Mouse (Mus musculus): Measurements from ENCODE around the gene Lyl1. TPM values are rescaled to one million over a fixed set of nuclear protein-coding genes. Genes with fewer than 3 reads are reported as not detected.
A peak's percentile ranks its signal among the peaks of the same experiment; 100 is the strongest.

Lyl1 gene
- total and polyA plus RNA-seq, 2 experiments from 2014 or later = 4.4 to 8.7 TPM

DNA sequence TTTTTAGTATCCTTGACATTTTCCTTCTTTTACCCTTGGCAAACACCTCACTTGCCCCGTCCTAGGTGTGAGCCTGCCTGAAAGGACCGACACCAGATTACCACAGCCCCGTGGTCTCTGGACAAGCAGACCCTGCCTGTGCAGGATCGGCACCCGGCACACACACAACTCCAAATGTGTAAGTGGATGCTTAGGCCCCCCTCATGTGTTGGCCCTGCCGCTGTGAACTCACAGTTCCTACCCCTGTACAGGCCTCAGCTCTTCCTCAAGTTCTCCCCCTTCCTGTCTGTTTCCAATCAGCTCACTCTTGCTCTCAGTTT, 21.2 kb downstream of the Lyl1 start:
- TF ChIP-seq EP300 (IDR thresholded peaks at IDR 0.05; ENCODE audit: low read depth) (no peak), CTCF (IDR thresholded peaks at IDR 0.05; ENCODE audit: low read depth) (no peak)
- H3K27me3 ChIP-seq (ENCODE audit: control insufficient read depth, insufficient read depth, low read length) = no peaks in the 10 kb centered on the region
- 0 out of 2 replicates have a peak overlapping the region, but pooled peaks have one; percentile 30 for H3K9ac ChIP-seq (replicated peaks; ENCODE audit: low read depth, low read length)
- peaks cover 42% of the 10 kb centered on the region for H3K36me3 ChIP-seq (replicated peaks; ENCODE audit: control insufficient read depth, insufficient read depth, low read length)
- H3K4me3 ChIP-seq (ENCODE audit: low read depth, low read length) = no peak overlapping the region
- no peaks in the 10 kb centered on the region for H3K9me3 ChIP-seq (replicated peaks; ENCODE audit: control insufficient read depth, low read length)
- ATAC-seq (ENCODE audit: insufficient read depth, low read depth) (no peak), DNase-seq (ENCODE audit: low spot score) (no peak)
- peaks cover 42% of the 10 kb centered on the region for H3K4me1 ChIP-seq (ENCODE audit: control insufficient read depth, insufficient read depth)
- peak overlapping the region; percentile 27 for H3K4me2 ChIP-seq (ENCODE audit: low read depth, low read length)
- 55% methylated on average over 6 of the region's 6 CpGs for WGBS
- H3K27ac ChIP-seq (ENCODE audit: low read depth) = peak overlapping the region; percentile 85

DNA sequence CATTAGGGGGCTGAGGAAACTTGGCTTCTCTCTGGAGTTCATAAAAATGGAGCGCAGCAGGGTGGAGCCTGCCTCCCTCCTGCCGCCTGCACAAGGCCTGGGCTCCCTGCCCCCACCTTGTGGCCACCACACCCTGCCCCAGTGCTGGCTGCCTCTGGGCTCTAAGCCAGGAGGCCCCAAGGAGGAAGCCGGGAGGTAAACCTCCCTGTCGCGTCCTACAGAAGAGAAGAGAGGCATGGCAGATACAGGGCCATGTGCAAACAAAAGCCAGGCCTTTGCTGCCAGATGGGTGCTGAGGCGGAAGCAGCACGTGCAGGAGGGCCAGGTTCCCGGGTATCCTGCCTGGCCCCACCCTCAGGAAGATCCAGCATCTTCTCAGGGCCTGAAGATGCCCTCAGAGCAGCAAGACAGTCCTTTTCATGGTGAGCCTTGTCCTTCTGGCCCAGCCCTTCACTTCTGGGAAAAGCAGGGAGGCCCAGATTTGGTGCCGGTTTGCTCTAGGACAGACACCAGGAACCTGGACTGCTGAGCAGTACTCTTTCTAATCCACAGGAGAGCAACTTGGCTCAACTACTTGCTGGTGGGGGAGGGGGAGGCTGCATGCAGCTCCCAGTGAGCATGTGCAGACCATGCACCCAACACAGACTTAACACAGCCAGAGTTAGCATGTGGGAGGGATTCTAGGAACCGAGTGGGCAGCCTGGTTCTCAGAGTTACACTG, 21.8 kb downstream of the Lyl1 start, which contains the start of gene G430095P16Rik:
TSS of gene G430095P16Rik (plus strand) at position 158 of the 721 bp plus-strand sequence.
- 4% methylated on average over 10 of the region's 10 CpGs for WGBS
- peaks cover 42% of the 10 kb centered on the region for H3K4me1 ChIP-seq (ENCODE audit: control insufficient read depth, insufficient read depth)

GRCm38 (mm10) chr8:84723571-84723900, 22.3 kb downstream of the Lyl1 start:
- no peak for TF ChIP-seq CTCF (IDR thresholded peaks at IDR 0.05; ENCODE audit: low read depth)

More for the DNA sequence above, 21.8 kb downstream of the Lyl1 start, which contains the start of gene G430095P16Rik:
- peak; percentile 84 for DNase-seq (ENCODE audit: low spot score)
- Histone ChIP-seq H3K4me2 (ENCODE audit: low read depth, low read length) (peak within 1 kb of the TSS; percentile 27), H3K9me3 (replicated peaks; ENCODE audit: control insufficient read depth, low read length) (no peaks in the 10 kb centered on the region), H3K36me3 (replicated peaks; ENCODE audit: control insufficient read depth, insufficient read depth, low read length) (peaks cover 41% of the 10 kb centered on the region), H3K9ac (replicated peaks; ENCODE audit: low read depth, low read length) (peak within 1 kb of the TSS; percentile 30; the same call in 1 of the 2 replicates), H3K27me3 (ENCODE audit: control insufficient read depth, insufficient read depth, low read length) (no peaks in the 10 kb centered on the region), H3K27ac (ENCODE audit: low read depth) (peak within 1 kb of the TSS; percentile 85), H3K4me3 (ENCODE audit: low read depth, low read length) (no peak within 1 kb of the TSS)
- peak; percentile 51; the same call in 1 of the 2 replicates for TF ChIP-seq EP300 (IDR thresholded peaks at IDR 0.05; ENCODE audit: low read depth)
- TF ChIP-seq CTCF (IDR thresholded peaks at IDR 0.05; ENCODE audit: low read depth) = peak; percentile 32; the same call in 1 of the 2 replicates
- peak; percentile 83 for ATAC-seq (ENCODE audit: insufficient read depth, low read depth)

GRCm38 (mm10) chr8:84724683-84725082, 23.4 kb downstream of the Lyl1 start:
- Histone ChIP-seq H3K4me1 (ENCODE audit: control insufficient read depth, insufficient read depth) (peaks cover 42% of the 10 kb centered on the region), H3K4me2 (ENCODE audit: low read depth, low read length) (no peak overlapping the region), H3K9me3 (replicated peaks; ENCODE audit: control insufficient read depth, low read length) (no peaks in the 10 kb centered on the region), H3K4me3 (ENCODE audit: low read depth, low read length) (no peak overlapping the region), H3K27ac (ENCODE audit: low read depth) (0 out of 2 replicates have a peak overlapping the region, but pooled peaks have one; percentile 62), H3K36me3 (replicated peaks; ENCODE audit: control insufficient read depth, insufficient read depth, low read length) (peaks cover 29% of the 10 kb centered on the region), H3K27me3 (ENCODE audit: control insufficient read depth, insufficient read depth, low read length) (no peaks in the 10 kb centered on the region), H3K9ac (replicated peaks; ENCODE audit: low read depth, low read length) (no peak overlapping the region)
- no peak for DNase-seq (ENCODE audit: low spot score)
- TF ChIP-seq EP300 (IDR thresholded peaks at IDR 0.05; ENCODE audit: low read depth) (no peak), CTCF (IDR thresholded peaks at IDR 0.05; ENCODE audit: low read depth) (no peak)
- 62% methylated on average over 9 of the region's 9 CpGs for WGBS
- ATAC-seq (ENCODE audit: insufficient read depth, low read depth) = no peak

More at GRCm38 (mm10) chr8:84723571-84723900, 22.3 kb downstream of the Lyl1 start:
- Histone ChIP-seq H3K9ac (replicated peaks; ENCODE audit: low read depth, low read length) (peak overlapping the region; percentile 30; the same call in 1 of the 2 replicates), H3K4me2 (ENCODE audit: low read depth, low read length) (peak overlapping the region; percentile 27), H3K9me3 (replicated peaks; ENCODE audit: control insufficient read depth, low read length) (no peaks in the 10 kb centered on the region), H3K4me3 (ENCODE audit: low read depth, low read length) (no peak overlapping the region), H3K27ac (ENCODE audit: low read depth) (peak overlapping the region; percentile 85), H3K36me3 (replicated peaks; ENCODE audit: control insufficient read depth, insufficient read depth, low read length) (peaks cover 39% of the 10 kb centered on the region), H3K27me3 (ENCODE audit: control insufficient read depth, insufficient read depth, low read length) (no peaks in the 10 kb centered on the region), H3K4me1 (ENCODE audit: control insufficient read depth, insufficient read depth) (peaks cover 42% of the 10 kb centered on the region)
- DNase-seq (ENCODE audit: low spot score) (no peak), ATAC-seq (ENCODE audit: insufficient read depth, low read depth) (no peak)
- WGBS = 40% methylated on average over 7 of the region's 7 CpGs

DNA sequence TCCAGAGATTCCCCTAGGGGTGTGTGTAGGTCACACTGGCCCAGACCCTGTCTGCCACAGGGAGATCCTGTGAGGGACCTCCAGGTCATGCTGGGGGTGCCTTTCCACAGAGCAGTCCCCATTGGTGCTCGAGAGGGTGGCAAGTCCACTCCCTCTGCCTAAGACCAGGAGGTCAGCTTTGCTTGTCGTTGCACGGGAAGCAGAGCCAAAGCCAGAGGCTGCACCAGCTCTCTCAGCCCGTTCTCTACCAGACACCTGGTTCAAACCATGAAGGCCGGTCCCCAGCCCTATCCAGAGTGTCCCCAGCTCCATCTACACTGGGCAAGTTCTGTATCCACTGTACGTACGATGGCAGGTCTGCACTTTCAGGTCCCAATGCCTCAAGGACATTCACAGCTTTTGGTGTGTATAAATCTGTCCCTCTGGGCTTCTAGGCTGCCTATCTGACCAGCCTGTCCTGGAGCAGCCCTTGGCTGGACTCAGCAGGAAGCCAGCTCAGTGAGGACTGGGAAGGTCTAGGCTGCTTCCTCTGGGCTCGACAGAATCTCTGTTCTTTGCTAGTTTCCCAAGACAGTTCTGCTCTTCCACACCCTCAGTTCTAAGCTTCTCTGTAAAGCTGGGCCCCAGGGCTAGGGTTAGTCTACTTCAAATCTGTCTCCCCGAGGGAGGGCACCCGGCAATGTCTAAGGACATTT, 24.1 kb downstream of the Lyl1 start:
- H3K36me3 ChIP-seq (replicated peaks; ENCODE audit: control insufficient read depth, insufficient read depth, low read length) = peaks cover 23% of the 10 kb centered on the region
- TF ChIP-seq CTCF (IDR thresholded peaks at IDR 0.05; ENCODE audit: low read depth) = no peak
- TF ChIP-seq EP300 (IDR thresholded peaks at IDR 0.05; ENCODE audit: low read depth) = 0 out of 2 replicates have a peak, but pooled peaks have one; percentile 33
- peak overlapping the region; percentile 62 for H3K27ac ChIP-seq (ENCODE audit: low read depth)
- H3K4me2 ChIP-seq (ENCODE audit: low read depth, low read length) = no peak overlapping the region
- no peak overlapping the region for H3K4me3 ChIP-seq (ENCODE audit: low read depth, low read length)
- DNase-seq (ENCODE audit: low spot score) (no peak), ATAC-seq (ENCODE audit: insufficient read depth, low read depth) (no peak)
- H3K9me3 ChIP-seq (replicated peaks; ENCODE audit: control insufficient read depth, low read length) = no peaks in the 10 kb centered on the region
- peaks cover 47% of the 10 kb centered on the region for H3K4me1 ChIP-seq (ENCODE audit: control insufficient read depth, insufficient read depth)
- H3K9ac ChIP-seq (replicated peaks; ENCODE audit: low read depth, low read length) = no peak overlapping the region
- H3K27me3 ChIP-seq (ENCODE audit: control insufficient read depth, insufficient read depth, low read length) = no peaks in the 10 kb centered on the region
- 44% methylated on average over 10 of the region's 10 CpGs for WGBS
